Mouse (Mus musculus) embryonic facial prominence, embryonic 14.5 days (tissue): ENCODE results near the gene Gabrb3. TPM values are rescaled to one million over a fixed set of nuclear protein-coding genes. Genes with fewer than 3 reads are reported as not detected.
"Not testable (repeated sequence)": the region's sequence is repeated elsewhere in the genome, so short reads cannot be mapped to it uniquely, and the experiment has no call there.

Experiments
- ATAC-seq: fragments of 200-750 bp; cut with Nextera tagmentation; 2 replicates; pipeline ENCODE4 v1.8.0; 2017; ENCODE audit warnings: low read depth, moderate number of reproducible peaks, moderate TSS enrichment
- DNase-seq: peaks from one replicate; pipeline ENCODE4 v3.0.0-alpha.2; 2015; ENCODE audit warnings: low spot score
- H3K27ac ChIP-seq: fragments of 300-500 bp; sonication (generic); replicated peaks from 2 replicates; pipeline ENCODE4 v1.5.1; 2014; ENCODE audit warnings: low read depth, mild to moderate bottlenecking, low read length, moderate library complexity
- H3K27me3 ChIP-seq: fragments of 300-500 bp; sonication (generic); replicated peaks from 2 replicates; pipeline ENCODE4 v1.6.1; 2014; ENCODE audit warnings: low read length; ENCODE audit not compliant: control insufficient read depth, insufficient read depth
- H3K36me3 ChIP-seq: fragments of 300-500 bp; sonication (generic); 2 replicates; pipeline ENCODE4 v1.6.1; 2014; ENCODE audit warnings: low read length, mixed read lengths; ENCODE audit not compliant: control insufficient read depth, insufficient read depth
- H3K4me1 ChIP-seq: fragments of 300-500 bp; sonication (generic); 2 replicates; pipeline ENCODE4 v1.6.1; 2014; ENCODE audit warnings: antibody characterized with exemption, low read length; ENCODE audit not compliant: control insufficient read depth, insufficient read depth
- H3K4me2 ChIP-seq: fragments of 300-500 bp; sonication (generic); 2 replicates; pipeline ENCODE4 v1.6.1; 2014; ENCODE audit warnings: low read depth, mild to moderate bottlenecking, low read length, moderate library complexity, mixed read lengths
- H3K4me3 ChIP-seq: fragments of 300-500 bp; sonication (generic); 2 replicates; pipeline ENCODE4 v1.5.1; 2014; ENCODE audit warnings: low read depth, mild to moderate bottlenecking, low read length
- H3K9ac ChIP-seq: fragments of 300-500 bp; sonication (generic); 2 replicates; pipeline ENCODE4 v1.6.1; 2014; ENCODE audit warnings: low read depth, mild to moderate bottlenecking, low read length, moderate library complexity, mixed read lengths
- H3K9me3 ChIP-seq: fragments of 300-500 bp; sonication (generic); 2 replicates; pipeline ENCODE4 v1.6.1; 2016; ENCODE audit warnings: low read length; ENCODE audit not compliant: control insufficient read depth
- WGBS: fragments of 180-500 bp; shearing (Covaris S2); extraction: QIAGEN DNeasy Blood & Tissue Kit; methylation state at CpG from one replicate; pipeline ENCODE4 v1.1.7; 2014; 5-methylcytosine and 5-hydroxymethylcytosine counted together
- polyA plus RNA-seq: library from polyadenylated mRNA; unstranded; fragments of >200 nt; fragmentation: Nextera tagmentation; extraction: Ambion mirVana; gene quantifications from 2 replicates; pipeline ENCODE4 v1.2.1, GENCODE M21; 2014

Gene Gabrb3
- polyA plus RNA-seq, 1 experiment from 2014 or later: 4.4 TPM

GRCm38 (mm10) chr7:57703580-57703979 lies 284.1 kb downstream of the Gabrb3 start:
- Histone ChIP-seq H3K4me2 (no peak overlapping the region), H3K4me3 (no peak overlapping the region), H3K4me1 (peaks cover 4% of the 10 kb centered on the region), H3K9me3 (no peaks in the 10 kb centered on the region), H3K9ac (no peak overlapping the region), H3K36me3 (no peaks in the 10 kb centered on the region), H3K27ac (no peak overlapping the region), H3K27me3 (no peaks in the 10 kb centered on the region)
- DNase-seq (peak; percentile 87), ATAC-seq (peak; percentile 71; the same call in 1 of the 2 replicates)
- 33% methylated on average over 1 of the region's 1 CpGs for WGBS

GRCm38 (mm10) chr7:57706092-57706491 lies 286.6 kb downstream of the Gabrb3 start:
- WGBS: 92% methylated on average over 6 of the region's 6 CpGs
- Histone ChIP-seq H3K27ac (no peak overlapping the region), H3K9ac (no peak overlapping the region), H3K4me3 (no peak overlapping the region), H3K27me3 (no peaks in the 10 kb centered on the region), H3K4me2 (no peak overlapping the region), H3K36me3 (no peaks in the 10 kb centered on the region), H3K9me3 (no peaks in the 10 kb centered on the region), H3K4me1 (peaks cover 4% of the 10 kb centered on the region)
- peak; percentile 24; the same call in 1 of the 2 replicates for ATAC-seq
- peak; percentile 23 for DNase-seq

- no peak overlapping the region for H3K9ac ChIP-seq
- H3K4me3 ChIP-seq: no peak overlapping the region
- H3K4me1 ChIP-seq: peaks cover 4% of the 10 kb centered on the region
- H3K9me3 ChIP-seq: no peaks in the 10 kb centered on the region
- no peak overlapping the region for H3K27ac ChIP-seq
- ATAC-seq (no peak), DNase-seq (peak; percentile 59)
- H3K4me2 ChIP-seq: no peak overlapping the region
- H3K27me3 ChIP-seq: no peaks in the 10 kb centered on the region
- H3K36me3 ChIP-seq: no peaks in the 10 kb centered on the region
- WGBS: 71% methylated on average over 7 of the region's 7 CpGs
Measured at GRCm38 (mm10) chr7:57706976-57707740, 287.7 kb downstream of the Gabrb3 start.

- DNase-seq (no peak), ATAC-seq (no peak)
- no peaks in the 10 kb centered on the region for H3K9me3 ChIP-seq
- H3K27ac ChIP-seq: no peak overlapping the region
- no peaks in the 10 kb centered on the region for H3K27me3 ChIP-seq
- no peak overlapping the region for H3K4me2 ChIP-seq
- H3K9ac ChIP-seq: no peak overlapping the region
- H3K4me1 ChIP-seq: peaks cover 4% of the 10 kb centered on the region
- H3K4me3 ChIP-seq: no peak overlapping the region
- H3K36me3 ChIP-seq: no peaks in the 10 kb centered on the region
Measured at GRCm38 (mm10) chr7:57711709-57712108, 292.2 kb downstream of the Gabrb3 start.

- Histone ChIP-seq H3K4me2 (no peak overlapping the region), H3K4me1 (no peaks in the 10 kb centered on the region), H3K36me3 (no peaks in the 10 kb centered on the region), H3K27me3 (no peaks in the 10 kb centered on the region), H3K9ac (no peak overlapping the region), H3K9me3 (no peaks in the 10 kb centered on the region), H3K4me3 (no peak overlapping the region), H3K27ac (no peak overlapping the region)
- DNase-seq (peak; percentile 64), ATAC-seq (no peak)
- WGBS: 58% methylated on average over 2 of the region's 2 CpGs
Measured at GRCm38 (mm10) chr7:57746836-57747235, 327.3 kb downstream of the Gabrb3 start.

- H3K36me3 ChIP-seq: no peaks in the 10 kb centered on the region
- H3K4me3 ChIP-seq: no peak overlapping the region
- ATAC-seq (no peak), DNase-seq (no peak)
- H3K9ac ChIP-seq: no peak overlapping the region
- H3K4me1 ChIP-seq: no peaks in the 10 kb centered on the region
- H3K9me3 ChIP-seq: no peaks in the 10 kb centered on the region
- H3K4me2 ChIP-seq: no peak overlapping the region
- H3K27ac ChIP-seq: no peak overlapping the region
- H3K27me3 ChIP-seq: no peaks in the 10 kb centered on the region
- 89% methylated on average over 5 of the region's 5 CpGs for WGBS
Measured at GRCm38 (mm10) chr7:57760466-57760865, 341.0 kb downstream of the Gabrb3 start.

GRCm38 (mm10) chr7:57778754-57779153 lies 359.3 kb downstream of the Gabrb3 start:
- no peak for ATAC-seq
- WGBS: 58% methylated on average over 5 of the region's 5 CpGs
- H3K36me3 ChIP-seq: no peaks in the 10 kb centered on the region

GRCm38 (mm10) chr7:57786102-57786501 lies 366.6 kb downstream of the Gabrb3 start:
- not testable (repeated sequence) for DNase-seq, H3K4me2 ChIP-seq, ATAC-seq, H3K27me3 ChIP-seq, H3K9me3 ChIP-seq, H3K9ac ChIP-seq, H3K36me3 ChIP-seq, H3K4me1 ChIP-seq, H3K4me3 ChIP-seq, H3K27ac ChIP-seq
- WGBS: 57% methylated on average over 2 of the region's 2 CpGs

More at GRCm38 (mm10) chr7:57778754-57779153, 359.3 kb downstream of the Gabrb3 start:
- Histone ChIP-seq H3K27ac (no peak overlapping the region), H3K27me3 (no peaks in the 10 kb centered on the region), H3K4me1 (no peaks in the 10 kb centered on the region), H3K9ac (no peak overlapping the region), H3K4me2 (no peak overlapping the region), H3K4me3 (no peak overlapping the region), H3K9me3 (no peaks in the 10 kb centered on the region)
- no peak for DNase-seq

GRCm38 (mm10) chr7:57787520-57787919 lies 368.0 kb downstream of the Gabrb3 start:
- H3K4me3 ChIP-seq: no peak overlapping the region
- ATAC-seq (no peak), DNase-seq (no peak)
- no peak overlapping the region for H3K4me2 ChIP-seq
- H3K9me3 ChIP-seq: no peaks in the 10 kb centered on the region
- no peak overlapping the region for H3K9ac ChIP-seq
- H3K27ac ChIP-seq: no peak overlapping the region
- no peaks in the 10 kb centered on the region for H3K4me1 ChIP-seq
- H3K27me3 ChIP-seq: no peaks in the 10 kb centered on the region
- H3K36me3 ChIP-seq: no peaks in the 10 kb centered on the region
- WGBS: 64% methylated on average over 2 of the region's 2 CpGs
